Mouse (Mus musculus) B cell, adult 2 months (primary cell): ENCODE results near the gene Prom1.

ENCODE experiments used
- DNase-seq, 2 experiments: peaks; one replicate each; pipeline ENCODE4 v3.0.0; 2022

Gene Prom1

DNA sequence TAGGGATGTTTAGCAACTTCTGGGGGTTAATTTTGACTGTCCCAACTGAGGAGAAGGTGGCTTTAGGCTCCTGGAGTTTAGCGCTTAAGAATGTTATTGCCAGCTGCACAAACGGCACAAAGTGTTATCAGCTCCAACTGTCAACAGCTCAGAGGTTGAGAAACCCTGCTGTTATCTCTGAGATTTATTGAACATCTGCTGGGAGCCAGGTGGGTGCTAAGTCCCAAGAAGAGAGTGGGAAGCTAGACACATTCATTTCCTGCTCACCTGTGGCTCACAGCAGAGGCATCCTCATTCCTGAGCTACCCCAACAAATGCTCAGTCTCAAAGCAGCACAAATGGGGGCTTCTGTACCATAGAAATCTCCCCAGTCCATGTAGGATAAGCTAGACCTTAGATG lies 130.7 kb downstream of the Prom1 start:
- no peak for DNase-seq

- no peak for DNase-seq
These were observed 131.3 kb downstream of the Prom1 start for GRCm38 (mm10) chr5:43970532-43970931.

- no peak for DNase-seq
These were observed 133.2 kb downstream of the Prom1 start for GRCm38 (mm10) chr5:43968634-43969033.

DNA sequence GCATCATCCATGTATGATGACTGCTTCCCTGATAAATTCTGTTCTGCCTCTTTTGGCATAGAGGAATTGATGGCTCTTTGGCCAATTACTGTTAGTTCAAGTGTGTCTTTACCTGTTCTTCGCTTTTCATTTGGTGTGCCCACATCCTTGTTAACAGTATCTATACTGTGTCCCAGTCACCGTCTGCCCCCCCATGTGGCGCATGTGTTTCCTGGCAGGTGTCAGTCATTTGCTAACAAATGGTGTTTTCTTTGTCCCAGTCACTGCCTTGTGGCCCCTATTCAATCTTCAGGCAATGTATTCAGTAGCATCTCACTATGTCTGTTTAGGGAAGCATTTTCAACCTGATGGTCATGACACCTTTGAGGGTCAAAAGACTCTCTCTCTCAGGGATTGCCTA lies 140.8 kb downstream of the Prom1 start:
- no peak for DNase-seq

GRCm38 (mm10) chr5:43959884-43960440 lies 141.9 kb downstream of the Prom1 start:
- DNase-seq = no peak

DNA sequence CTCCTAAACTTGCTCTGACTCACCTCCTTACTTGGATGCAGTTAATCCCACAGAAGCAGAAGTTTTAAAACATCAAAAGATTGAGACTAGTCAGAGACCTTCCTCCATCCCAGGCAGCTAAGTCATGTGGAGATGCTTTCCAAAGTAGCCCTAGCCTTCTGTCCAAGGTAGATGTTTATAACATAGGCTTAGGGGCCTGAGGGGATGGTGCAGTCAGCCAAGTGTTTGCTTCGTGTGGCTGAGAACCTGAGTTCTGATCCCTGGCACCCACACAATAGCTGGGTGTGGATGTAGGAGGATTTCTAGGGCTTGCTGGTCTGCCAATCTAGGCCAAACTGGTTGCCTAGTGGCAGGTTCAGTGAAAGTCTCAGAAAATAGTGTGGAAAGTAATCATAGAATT lies 148.6 kb downstream of the Prom1 start:
- no peak for DNase-seq

DNA sequence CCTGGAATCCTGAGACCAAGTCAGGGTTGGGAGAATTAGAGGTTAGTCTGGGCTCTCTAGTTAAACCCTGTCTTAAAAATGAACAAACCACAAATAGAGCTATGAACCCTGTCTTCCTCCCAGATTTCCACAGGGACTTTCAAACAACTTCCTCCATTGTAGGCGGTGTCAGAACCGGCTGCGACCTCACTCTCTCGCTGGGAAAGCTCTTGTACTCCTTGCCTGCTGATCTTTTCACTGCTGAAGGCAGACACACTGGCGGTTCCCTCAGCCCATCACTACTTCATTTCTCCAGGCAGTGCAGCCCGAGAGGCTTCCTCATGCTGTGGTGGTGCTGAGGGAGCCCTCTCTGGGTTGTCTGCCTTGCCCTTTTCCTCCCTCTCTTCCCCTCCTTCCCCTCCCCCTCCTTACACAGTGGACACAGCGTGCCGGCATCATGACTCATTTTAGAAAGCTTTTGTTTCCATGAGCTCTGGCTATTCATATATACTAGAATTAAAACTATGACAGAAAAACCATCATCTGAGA lies 153.0 kb downstream of the Prom1 start:
- DNase-seq = peak; percentile 56 to 60

- peak; percentile 86 for DNase-seq
These were observed 153.6 kb downstream of the Prom1 start for GRCm38 (mm10) chr5:43948111-43948743.

GRCm38 (mm10) chr5:43947330-43947977 lies 154.4 kb downstream of the Prom1 start:
- DNase-seq = peak; percentile 67 to 70
